Mouse (Mus musculus) Muller cell, postnatal 12 days (primary cell): ENCODE measurements around the gene Ylpm1.
A peak's percentile ranks its signal among the peaks of the same experiment; 100 is the strongest.

Experiments used
- DNase-seq: peaks from one replicate; pipeline ENCODE4 v3.0.0-alpha.2; 2015; ENCODE audit errors: inconsistent ontology term

Ylpm1 gene

GRCm38 (mm10) chr12:85110011-85110697 lies 114.0 kb downstream of the Ylpm1 start:
- peak; percentile 16 for DNase-seq

- DNase-seq, result peak; percentile 91
Observed at GRCm38 (mm10) chr12:85110698-85111592, 114.8 kb downstream of the Ylpm1 start, which contains the start of the genes Prox2 and Dlst. Prox2 (minus strand) TSS chr12:85110759. Dlst (plus strand) TSS chr12:85110833.

- no peak for DNase-seq
Observed at GRCm38 (mm10) chr12:85112550-85113251, 116.6 kb downstream of the Ylpm1 start.

GRCm38 (mm10) chr12:85113337-85113736 lies 117.2 kb downstream of the Ylpm1 start:
- no peak for DNase-seq

GRCm38 (mm10) chr12:85113917-85114316 lies 117.8 kb downstream of the Ylpm1 start:
- no peak for DNase-seq

GRCm38 (mm10) chr12:85115678-85116077 lies 119.6 kb downstream of the Ylpm1 start:
- no peak for DNase-seq
